Mouse (Mus musculus) left cerebral cortex, postnatal 14 days (tissue): ENCODE measurements around the gene Cops7a. TPM values are rescaled to one million over a fixed set of nuclear protein-coding genes. Genes with fewer than 3 reads are reported as not detected.

Experiments used
- total RNA-seq, 2 experiments: library from RNA; stranded (reverse); gene quantifications; 2 replicates each; pipeline ENCODE4 v1.2.3; 2021

Cops7a gene
- total RNA-seq, 2 experiments from 2014 or later, result 140 to 142 TPM

Other genes starting within 250 kb of the Cops7a start
- 1 to 10 TPM; 3.6 to 4.0 TPM for gene Ptpn6, start 226.8 kb downstream of the Cops7a start, total RNA-seq
- gene Grcc10, start 224.2 kb downstream of the Cops7a start, total RNA-seq, result 100 to 1,000 TPM; 294 to 301 TPM
- gene Gm45234, start 209.5 kb downstream of the Cops7a start, total RNA-seq, result not detected
- gene Atn1, start 209.0 kb downstream of the Cops7a start, total RNA-seq, result 100 to 1,000 TPM; 147 to 166 TPM
- 100 to 1,000 TPM; 719 to 758 TPM for gene Eno2, start 195.9 kb downstream of the Cops7a start, total RNA-seq
- gene Lrrc23, start 185.8 kb downstream of the Cops7a start, total RNA-seq, result under 1 TPM; 0.47 to 0.81 TPM
- gene Spsb2, start 156.9 kb downstream of the Cops7a start, total RNA-seq, result 1 to 10 TPM; 2.9 to 5.3 TPM
- 100 to 1,000 TPM; 629 to 634 TPM for gene Tpi1, start 151.2 kb downstream of the Cops7a start, total RNA-seq
- gene Usp5, start 136.1 kb downstream of the Cops7a start, total RNA-seq, result 100 to 1,000 TPM; 178 to 184 TPM
- gene Cdca3, start 136.0 kb downstream of the Cops7a start, total RNA-seq, result 1 to 10 TPM; 1.6 to 1.7 TPM
- gene Gnb3, start 125.3 kb downstream of the Cops7a start, total RNA-seq, result not detected
- 10 to 100 TPM; 25.9 to 32.9 TPM for gene P3h3, start 107.8 kb downstream of the Cops7a start, total RNA-seq
- 100 to 1,000 TPM; 220 to 231 TPM for gene Gpr162, start 101.6 kb downstream of the Cops7a start, total RNA-seq
- gene Cd4, start 77.3 kb downstream of the Cops7a start, total RNA-seq, result 1 to 10 TPM; 1.1 to 1.5 TPM
- 1 to 10 TPM; 2.1 to 3.0 TPM for gene Lag3, start 53.8 kb downstream of the Cops7a start, total RNA-seq
- gene Ptms, start 45.4 kb downstream of the Cops7a start, total RNA-seq, result 1,000 to 10,000 TPM; 1,161 to 1,212 TPM
- gene Mlf2, start 34.2 kb downstream of the Cops7a start, total RNA-seq, result 100 to 1,000 TPM; 670 to 685 TPM
- gene Pianp, start 31.2 kb upstream of the Cops7a start, total RNA-seq, result 100 to 1,000 TPM; 130 to 142 TPM
- gene Zfp384, start 43.6 kb upstream of the Cops7a start, total RNA-seq, result 10 to 100 TPM; 41.7 to 42.6 TPM
- 10 to 100 TPM; 60.8 to 61.1 TPM for gene Ing4, start 74.2 kb upstream of the Cops7a start, total RNA-seq
- 1 to 10 TPM; 5.7 to 9.0 TPM for gene Acrbp, start 84.2 kb upstream of the Cops7a start, total RNA-seq
- under 1 TPM; 0.40 to 0.66 TPM for gene Lpar5, start 102.4 kb upstream of the Cops7a start, total RNA-seq
- gene Chd4, start 130.4 kb upstream of the Cops7a start, total RNA-seq, result 100 to 1,000 TPM; 157 TPM
- gene Nop2, start 166.4 kb upstream of the Cops7a start, total RNA-seq, result 10 to 100 TPM; 28.8 to 32.3 TPM
- 10 to 100 TPM; 51.9 to 57.4 TPM for gene Iffo1, start 179.7 kb upstream of the Cops7a start, total RNA-seq
- gene Gapdh, start 200.9 kb upstream of the Cops7a start, total RNA-seq, result 1,000 to 10,000 TPM; 2,273 to 2,303 TPM
- gene Ncapd2, start 226.2 kb upstream of the Cops7a start, total RNA-seq, result 10 to 100 TPM; 23.5 to 29.6 TPM
- 10 to 100 TPM; 62.6 to 72.8 TPM for gene Mrpl51, start 226.3 kb upstream of the Cops7a start, total RNA-seq